Mouse (Mus musculus): ENCODE measurements around the gene Mylpf.

The Mylpf gene

DNA sequence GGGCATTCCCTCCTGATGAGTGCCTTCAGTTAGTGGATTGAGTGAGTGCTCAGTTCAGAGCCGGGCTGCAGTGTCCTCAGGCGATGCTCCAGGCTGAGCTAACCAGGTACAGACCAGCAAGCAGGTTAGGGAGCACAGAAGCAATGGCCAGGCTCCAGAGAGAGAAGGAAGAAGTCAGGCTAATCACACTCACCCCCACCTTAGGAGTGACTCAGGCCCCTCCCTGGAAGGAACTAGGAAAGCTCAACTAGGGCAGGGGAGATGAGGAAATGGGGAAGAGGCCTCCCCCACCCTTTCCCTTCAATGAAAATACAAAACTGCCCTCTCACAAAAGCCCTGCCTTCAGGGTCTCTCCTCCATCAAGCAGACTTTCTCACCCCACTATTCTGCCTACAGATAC is 2.1 kb upstream of the Mylpf start:
- DNase-seq (ENCODE audit: low read depth, low spot score), result no peak

DNA sequence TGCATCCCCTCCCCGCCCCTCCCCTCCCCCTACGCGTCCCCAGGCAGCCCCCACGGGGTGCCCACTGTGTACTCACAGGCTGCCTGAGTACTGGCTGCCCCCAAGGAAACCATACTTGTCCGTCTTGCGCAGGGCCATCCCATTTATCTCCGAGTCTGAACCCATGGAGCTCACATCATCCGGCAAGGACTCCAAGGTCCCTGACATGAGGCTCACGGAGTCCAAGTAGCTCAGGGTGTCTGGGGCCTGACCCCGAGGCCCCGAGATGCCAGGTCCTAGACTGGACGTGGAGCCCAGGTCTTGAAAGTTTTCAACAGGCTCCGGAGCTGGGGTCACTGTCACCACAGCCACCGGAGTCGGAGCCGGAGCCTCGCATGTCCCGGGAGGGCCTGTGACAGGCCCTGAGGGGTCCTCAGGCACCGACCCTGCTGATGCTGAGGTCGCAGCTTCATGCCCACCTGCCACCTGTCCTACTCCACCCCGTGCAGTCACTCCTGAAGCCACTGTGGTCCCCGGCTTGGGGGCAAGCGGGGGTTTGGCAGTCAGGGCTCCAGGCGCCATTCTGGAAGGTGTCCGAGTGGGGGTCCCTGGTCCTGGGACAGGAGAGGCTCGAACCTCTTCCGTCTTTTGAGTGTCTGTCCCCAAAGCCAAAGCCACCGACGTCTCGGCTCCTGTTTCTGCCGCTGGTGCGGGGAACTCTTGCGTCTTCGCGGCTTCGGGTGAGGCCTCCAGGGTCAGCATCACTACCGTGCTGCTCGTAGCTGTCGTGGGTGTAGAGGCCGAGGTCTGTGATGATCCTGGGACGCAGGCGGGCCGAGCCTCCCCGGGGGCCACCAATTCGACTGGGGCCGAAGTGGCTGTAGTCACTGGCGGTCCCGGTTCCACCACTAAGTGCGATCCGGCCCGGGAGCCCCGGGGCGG is 1.1 kb upstream of the Mylpf start:
- no peak for DNase-seq (ENCODE audit: low read depth, low spot score)

DNA sequence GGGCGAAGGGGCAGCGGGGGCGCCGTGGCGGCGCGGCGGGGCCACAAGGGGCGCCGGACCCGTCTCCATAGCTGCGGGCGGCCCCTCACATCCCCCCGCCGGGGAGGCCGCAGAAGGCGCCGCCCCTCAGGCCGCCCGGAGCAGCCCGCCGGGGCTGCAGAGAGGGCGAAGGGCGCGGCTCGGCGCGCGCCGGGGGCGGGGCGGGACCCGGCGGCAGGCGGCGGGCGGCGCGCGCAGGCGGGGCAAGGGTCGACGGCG is 466 bp upstream of the Mylpf start, which contains the start of gene Tbc1d10b:
Gene Tbc1d10b (minus strand): TSS at position 174 of the 258 bp plus-strand sequence.
- DNase-seq (ENCODE audit: low read depth, low spot score), result no peak

DNA sequence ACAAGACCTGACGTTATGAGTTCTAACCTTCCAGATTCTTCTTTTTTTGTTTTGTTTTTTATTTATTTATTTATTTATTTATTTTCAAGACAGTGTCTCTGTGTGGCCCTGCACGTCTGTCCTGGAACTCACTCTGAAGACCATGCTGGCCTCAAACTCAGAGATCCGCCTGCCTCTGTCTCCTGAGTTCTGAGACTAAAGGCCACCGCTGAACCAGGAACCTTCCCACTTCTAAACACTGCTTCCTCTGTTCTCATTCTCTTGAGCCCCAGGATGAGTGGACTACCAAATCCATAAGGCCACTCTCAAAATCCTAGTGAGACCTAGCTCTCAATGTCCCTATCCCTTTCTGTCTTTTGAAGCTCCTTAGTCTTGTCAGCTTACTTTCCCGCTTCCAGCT is 1.2 kb downstream of the Mylpf start:
- no peak for DNase-seq (ENCODE audit: low read depth, low spot score)

DNA sequence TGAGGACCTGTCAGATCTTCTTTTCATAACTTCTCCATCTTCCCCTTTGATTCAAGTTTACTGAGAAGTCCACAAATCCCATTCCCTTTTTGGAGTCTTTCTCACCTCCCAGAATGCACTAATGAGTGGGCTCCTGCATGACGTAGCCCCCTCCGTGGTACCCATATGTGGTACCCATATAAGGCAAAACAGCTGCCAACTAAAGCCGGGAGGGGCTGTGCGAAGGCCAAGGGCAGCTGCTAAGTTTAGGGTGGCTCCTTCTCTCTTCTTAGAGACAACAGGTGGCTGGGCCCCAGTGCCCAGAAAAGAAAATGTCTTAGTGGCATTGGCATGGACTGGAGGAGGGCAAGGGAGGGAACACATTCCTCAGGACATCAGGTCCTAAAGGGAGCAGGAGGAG is 1.6 kb downstream of the Mylpf start:
- DNase-seq (ENCODE audit: low read depth, low spot score), result no peak

DNA sequence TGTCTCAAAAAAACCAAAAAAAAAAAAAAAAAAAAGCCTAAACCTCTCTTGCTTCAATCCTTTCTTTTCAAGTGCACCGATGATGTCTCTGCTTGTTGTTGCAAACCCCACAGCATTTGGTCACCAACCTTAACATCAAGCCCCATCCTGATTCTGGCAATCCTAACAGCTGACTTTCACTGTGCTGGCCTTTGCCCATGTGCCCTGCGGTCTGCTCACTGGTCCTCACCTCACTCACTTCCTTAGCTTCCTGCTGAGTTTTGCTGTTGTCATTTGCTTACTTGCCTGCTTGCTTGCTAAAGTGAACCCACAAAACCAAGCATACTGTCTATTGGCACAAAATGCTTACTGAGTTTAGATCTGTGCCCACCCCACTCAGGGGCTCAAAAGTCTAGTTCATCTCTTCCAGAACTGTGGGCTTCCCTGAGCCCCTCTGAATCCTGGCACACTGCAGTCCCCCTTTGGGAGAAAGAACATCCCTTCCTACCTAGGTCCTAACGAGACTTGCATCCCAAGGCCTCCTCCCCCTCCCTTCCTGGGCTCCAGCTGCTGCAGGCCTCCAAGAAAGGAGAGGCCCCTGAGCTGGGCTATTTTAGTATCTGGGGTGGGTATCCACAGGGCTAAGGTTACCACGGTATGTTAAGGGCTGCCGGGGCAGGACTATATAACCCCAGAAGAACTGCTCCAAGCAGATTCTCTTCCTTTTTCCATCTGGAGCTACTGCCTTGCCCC is 2.5 kb downstream of the Mylpf start:
- no peak for DNase-seq (ENCODE audit: low read depth, low spot score)

DNA sequence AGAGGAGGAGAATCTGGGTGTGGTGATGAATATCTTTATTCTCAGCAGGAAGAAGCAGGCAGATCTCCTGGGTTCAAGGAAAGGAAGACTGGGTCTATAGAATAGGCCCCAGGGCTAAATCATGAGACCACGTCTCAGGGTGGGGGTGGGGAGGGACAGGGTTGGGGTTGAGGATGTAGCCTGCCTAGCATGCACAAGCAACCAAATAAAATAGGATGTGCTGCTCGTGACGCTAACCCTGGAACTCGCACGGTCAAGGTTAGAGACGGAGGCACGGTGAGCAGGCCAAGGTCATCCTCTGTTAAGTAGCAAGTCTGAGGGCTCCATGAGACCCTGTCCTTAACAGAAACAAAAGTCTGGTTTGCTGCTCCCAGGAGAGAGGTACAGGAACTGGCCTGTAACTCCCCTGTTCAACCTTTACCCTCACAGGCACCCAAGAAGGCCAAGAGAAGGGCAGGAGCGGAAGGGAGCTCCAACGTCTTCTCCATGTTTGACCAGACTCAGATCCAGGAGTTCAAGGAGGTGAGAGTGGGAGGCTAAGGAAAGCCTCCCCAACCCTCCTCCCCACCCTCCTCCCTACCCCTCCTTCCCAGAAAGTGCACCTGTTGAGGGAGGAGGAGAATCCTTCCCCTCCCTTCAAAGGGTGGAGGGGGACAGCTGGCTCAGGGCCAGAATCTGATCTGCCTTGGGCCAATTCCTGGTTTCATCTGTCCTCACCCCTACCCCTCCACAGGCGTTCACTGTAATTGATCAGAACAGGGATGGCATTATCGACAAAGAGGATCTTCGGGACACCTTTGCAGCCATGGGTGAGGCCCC is 4.0 kb downstream of the Mylpf start:
- DNase-seq (ENCODE audit: low read depth, low spot score), result no peak

DNA sequence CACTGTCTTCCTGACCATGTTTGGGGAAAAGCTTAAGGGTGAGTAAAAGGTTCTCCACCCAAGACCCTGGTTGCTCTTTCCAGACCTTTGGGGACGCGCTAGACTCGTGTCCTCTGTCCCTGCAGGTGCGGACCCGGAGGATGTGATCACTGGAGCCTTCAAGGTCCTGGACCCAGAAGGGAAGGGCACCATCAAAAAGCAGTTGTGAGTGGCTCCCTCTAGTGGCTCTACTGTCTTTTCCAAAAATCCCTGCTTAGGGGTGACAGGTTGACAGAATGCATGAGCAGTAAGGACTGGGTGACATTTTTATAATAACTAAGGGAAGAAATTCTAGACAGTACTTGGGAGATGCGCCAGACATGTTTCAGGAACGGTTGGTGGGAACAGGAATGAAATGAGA is 4.8 kb downstream of the Mylpf start:
- DNase-seq (ENCODE audit: low read depth, low spot score), result peak; percentile 57

DNA sequence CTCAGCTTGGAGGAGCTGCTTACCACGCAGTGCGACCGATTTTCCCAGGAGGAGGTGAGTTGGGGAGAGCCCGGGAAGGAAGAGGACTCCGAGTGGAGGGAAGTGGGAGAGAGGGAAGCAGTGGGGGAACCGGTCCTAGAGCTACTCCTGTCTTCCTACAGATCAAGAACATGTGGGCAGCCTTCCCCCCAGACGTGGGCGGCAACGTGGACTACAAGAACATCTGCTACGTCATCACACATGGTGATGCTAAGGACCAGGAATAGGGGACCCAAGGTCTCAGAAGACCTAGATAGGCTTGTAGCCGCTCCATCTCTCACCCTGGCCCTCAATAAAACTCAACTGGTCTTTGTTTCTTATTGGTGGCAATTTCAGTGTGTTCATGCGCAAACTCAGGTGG is 5.2 kb downstream of the Mylpf start:
- no peak for DNase-seq (ENCODE audit: low read depth, low spot score)

DNA sequence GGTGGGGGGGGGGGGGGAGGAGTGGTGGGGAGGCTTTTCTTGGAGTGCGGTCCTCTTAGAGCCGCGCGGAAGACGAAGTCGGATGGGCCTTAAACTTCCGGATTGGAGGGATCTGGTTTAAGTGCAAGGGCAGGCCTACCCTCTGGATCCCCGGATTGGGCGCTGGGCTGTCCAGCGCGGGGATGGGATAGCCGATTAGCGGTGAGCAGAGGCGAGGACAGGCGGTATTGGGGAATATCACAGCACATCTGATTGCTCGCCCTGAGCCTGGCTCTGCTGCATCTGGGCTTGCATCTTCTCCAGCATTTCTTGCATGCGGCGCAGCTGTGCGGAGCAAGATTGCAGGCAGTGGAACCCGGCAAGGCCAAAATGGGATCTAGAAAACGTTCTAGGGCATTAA is 5.8 kb downstream of the Mylpf start:
- no peak for DNase-seq (ENCODE audit: low read depth, low spot score)

DNA sequence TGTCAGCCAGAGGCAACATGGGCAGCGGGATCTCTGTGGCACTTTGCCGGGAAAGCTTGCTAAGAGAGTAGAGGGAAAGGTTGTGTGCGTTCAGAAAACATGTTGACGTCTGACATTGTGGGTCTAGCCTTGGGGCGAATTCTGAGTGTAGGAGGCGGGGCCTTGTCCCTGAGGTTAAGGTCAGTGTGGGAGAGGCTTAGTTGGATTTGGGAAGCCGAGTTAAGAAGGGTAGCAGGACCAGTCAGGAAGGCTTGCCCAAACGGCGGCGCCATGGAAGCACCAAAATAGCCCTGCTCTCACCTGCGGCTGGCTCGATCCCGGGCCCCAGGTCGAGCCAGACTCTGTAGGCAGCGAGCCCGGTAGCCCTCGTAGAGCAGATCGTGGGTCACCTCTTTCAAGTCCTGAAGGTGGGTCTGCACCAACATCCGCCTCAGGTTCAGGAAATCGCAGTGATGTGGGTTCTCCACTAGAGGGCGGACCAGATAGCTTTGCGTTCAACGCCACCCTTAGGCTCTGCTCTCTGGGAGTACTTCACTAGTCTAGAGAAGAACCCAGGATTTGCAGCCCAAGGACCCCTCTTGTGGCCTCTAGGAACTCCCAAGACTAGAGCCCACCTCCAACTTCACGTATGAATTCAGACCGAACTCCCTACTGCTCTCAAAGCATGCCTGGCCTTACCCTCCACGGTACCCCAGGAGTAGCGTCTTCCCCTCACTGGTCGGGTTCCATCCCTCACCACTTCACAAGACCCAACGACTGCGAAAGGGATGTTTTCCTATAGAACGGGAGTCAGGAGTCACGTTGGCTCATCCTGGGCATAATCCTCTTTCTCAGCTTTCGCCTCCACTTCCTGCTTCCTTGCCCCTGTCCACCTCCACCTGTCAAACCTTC is 6.5 kb downstream of the Mylpf start:
- DNase-seq (ENCODE audit: low read depth, low spot score), result peak; percentile 83

DNA sequence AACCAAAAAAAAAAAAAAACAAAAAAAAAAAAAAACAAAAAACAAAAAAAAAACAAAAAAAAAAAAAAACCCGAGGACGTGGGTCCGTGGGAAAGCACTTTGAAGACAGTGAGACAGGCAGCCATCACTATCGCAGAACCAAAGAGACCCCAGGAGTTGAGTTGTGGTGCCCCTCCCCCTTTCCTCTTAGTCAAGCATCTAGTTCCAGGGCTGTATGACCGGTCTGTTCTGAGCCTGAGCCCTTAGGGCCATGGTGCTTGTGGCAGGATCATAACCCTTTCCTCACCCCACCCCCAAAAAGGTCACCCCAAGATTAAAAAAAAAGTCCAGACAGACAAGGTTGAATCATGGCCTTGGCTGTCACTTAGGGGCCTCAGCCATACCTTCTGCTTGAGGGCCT is 7.6 kb downstream of the Mylpf start:
- DNase-seq (ENCODE audit: low read depth, low spot score), result no peak

DNA sequence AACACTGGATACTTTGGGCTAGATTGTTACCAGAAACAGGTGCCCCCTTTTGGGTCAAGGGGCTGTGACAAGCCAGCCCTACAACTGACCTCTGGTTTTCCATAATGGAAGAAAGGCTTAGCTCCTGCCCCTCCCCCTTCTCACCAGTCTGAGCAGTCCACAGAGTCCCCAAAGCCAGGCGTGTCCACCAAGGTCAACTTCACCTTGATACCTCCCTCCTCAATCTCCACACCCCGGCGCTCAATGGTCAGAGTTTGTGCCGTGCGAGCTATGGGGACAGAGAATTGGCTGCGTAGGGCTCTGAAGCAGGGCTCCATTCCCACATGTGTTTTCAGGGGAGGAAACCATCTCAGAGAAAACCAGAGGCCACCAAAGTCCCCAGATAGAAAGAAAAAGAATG is 8.8 kb downstream of the Mylpf start:
- DNase-seq (ENCODE audit: low read depth, low spot score), result no peak

DNA sequence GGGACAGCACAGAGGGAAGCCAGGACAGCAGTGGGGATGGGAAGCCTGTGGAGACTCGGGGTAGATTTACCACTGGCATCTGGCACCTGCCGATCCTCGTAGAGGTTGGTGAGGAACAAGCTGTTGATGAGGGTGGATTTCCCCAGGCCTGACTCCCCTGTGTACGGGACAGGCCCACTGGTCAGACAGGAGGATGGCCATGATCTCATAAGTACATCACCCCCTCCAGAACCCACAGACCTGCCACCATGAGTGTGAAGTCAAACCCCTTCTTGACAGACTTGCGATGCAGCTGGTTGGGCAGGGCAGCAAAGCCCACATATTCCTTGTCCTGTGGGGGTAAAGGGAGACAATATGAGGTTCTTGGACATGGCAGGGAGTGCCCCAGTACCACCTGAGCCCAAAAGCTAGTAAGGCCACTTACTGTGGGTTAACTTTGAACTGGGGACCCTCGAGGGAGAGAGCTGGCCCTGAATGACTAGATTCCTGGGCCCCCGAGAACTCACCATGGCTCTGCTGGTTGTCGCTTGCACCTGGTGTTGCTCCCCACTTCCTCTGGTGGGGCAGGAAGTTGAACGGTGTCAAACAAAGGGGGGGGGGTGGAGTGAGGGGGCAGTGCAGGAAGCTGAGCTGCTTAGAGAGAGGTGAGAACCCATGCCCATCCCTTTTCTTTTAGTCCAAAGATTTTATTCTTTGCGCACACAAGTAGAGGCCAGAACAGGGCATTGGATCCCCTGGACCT is 9.4 kb downstream of the Mylpf start:
- DNase-seq (ENCODE audit: low read depth, low spot score), result peak; percentile 85

DNA sequence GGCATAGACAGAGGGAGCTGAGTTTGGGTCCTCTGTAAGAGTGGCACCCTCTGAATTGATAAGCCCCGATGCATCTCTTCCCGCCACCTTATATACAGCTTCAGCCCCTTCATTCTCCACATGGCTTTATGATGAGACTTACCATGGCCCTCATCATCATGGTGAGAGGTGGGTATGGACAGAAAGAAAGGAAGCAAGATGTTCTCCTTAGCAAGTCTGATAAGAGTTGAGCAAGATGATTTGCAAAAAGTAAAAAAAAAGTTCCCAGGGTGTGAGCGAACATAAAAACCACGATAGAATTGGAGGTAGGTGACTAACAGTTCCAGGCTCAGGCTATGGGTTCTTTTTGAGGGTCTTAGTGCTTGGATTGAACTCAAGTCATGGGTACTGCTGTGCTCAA is 10.0 kb downstream of the Mylpf start:
- no peak for DNase-seq (ENCODE audit: low read depth, low spot score)

DNA sequence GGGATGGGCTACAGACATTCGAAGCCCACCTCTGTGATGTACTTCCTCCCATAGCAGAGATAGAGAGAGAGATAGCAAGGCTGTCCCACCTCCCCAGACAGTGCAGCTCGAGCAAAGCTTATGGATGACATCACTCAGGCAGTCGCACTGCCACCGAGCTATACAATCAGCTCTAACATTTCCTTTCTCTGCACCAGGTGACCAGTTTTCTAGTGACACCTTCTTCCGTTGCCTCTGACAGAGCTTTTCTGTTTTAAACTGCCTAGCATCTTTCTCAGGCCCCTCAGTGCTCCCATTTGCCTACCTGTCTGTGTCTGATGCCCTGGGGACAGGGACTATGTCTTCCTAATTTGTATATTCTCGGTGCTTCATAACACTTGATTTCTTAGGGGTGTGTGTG is 11.8 kb downstream of the Mylpf start:
- peak; percentile 78 for DNase-seq (ENCODE audit: low read depth, low spot score)

DNA sequence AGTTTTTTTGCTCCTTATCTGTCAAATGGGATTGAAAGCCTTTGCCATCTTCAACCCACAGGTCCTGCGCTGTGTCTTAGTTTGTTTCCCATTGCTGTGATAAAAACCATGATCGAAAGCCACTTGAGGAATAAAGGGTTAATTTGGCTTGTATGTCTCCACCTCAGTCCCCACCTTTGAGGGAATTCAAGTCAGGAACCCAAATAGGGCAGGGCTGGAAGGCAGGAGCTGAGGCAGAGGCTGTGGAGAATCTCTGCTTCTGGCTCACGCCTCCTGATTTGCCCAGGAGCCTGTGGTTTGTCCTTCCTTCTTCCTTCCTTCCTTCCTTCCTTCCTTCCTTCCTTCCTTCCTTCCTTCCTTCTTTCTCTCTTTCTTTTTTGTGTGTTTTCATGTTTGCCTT is 14.4 kb downstream of the Mylpf start:
- no peak for DNase-seq (ENCODE audit: low read depth, low spot score)

DNA sequence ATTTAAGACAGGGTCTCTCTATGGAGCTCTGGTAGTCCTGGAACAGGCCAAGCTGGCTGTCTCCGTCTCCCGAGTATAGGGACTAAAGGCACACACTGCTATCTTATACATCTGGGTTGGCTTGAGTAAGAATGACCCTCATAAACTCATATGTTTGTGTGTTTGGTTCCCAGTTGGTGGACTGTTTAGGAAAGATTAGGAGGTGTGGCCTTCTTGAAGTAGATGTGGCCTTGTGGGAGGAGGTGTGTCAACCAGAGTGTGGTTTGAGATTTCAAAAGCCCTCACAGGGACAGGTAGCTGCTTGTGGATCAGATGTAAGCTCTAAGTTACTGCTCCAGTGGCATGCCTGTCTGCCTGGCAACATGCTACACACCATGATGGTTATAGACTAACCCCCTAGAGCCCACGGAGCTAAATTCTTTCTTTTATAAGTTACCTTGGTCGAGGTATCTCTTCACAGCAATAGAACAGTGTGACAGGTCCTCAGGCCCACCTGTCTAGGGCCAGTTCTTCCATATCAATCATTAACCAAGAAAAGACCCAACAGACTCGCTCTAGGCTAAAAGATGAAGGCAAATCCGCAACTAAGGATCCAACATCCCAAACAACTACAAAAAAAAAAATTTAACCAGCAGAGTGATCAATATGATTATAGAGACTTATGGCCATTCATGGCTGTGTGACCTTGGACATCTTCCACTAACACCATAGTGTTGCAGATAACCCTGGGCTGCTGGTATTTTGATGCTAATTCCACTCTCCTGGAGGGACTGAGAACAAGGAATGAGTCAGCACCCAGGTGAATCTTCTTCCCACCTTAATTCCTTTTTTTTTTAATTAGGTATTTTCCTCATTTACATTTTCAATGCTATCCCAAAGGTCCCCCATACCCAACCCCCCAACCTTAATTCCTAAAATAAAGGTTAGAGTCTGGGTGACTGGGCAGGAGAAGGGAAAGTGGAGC is 15.1 kb downstream of the Mylpf start:
- DNase-seq (ENCODE audit: low read depth, low spot score), result no peak

DNA sequence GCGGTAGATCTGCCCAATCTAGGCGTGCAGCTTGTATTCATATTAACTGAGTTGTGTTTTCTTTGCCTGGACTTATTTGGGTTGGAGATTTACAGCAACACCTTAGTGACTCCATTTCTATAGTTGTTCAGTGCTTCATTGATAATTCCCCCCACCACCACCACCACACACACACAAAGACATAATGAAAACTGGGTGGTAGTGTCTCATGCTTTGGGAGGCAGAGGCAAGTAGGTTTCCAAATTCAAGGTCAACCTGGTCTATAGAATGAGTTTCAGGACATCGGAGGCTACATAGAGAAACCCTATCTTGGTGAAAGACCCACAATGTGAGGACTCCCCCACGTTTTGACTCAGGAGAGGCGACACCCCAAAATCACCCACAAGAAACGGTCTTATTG is 15.9 kb downstream of the Mylpf start:
- no peak for DNase-seq (ENCODE audit: low read depth, low spot score)

Measured in CD4-positive helper T cell, adult 2 months (primary cell).